Mouse (Mus musculus): ENCODE data around the gene Zcchc8.

DNA sequence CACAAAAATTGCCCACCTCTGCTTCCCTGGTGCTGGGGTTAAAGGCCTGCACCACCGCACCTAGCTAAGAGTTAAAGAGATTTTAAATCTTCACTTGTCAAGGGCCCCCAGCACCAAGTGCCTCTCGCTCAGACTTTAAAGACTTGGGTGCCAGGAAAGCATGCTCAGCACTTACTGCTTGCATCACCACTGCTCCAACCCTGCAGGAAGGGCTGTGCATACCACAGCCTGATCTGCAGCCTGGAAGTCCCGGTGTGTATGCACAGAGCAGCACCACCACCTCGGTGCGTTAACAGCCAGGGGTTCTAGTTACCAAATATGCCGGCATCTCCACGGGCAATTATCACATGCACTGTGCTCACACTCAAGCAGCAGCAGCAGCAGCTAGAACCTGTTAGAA is 63.2 kb downstream of the Zcchc8 start:
- no peak for TF ChIP-seq CTCF (IDR thresholded peaks at IDR 0.05; ENCODE audit: insufficient read depth, low read depth, low read length)
- no peak for TF ChIP-seq POLR2A (IDR thresholded peaks at IDR 0.05; ENCODE audit: insufficient read depth, low read depth, low read length)
